Comparison of ENCODE assay signal across 8 mouse cellular contexts in genomic region chr11:75965674-75966400, GRCm38 (mm10). TPM values are rescaled to one million over a fixed set of nuclear protein-coding genes. Genes with fewer than 3 reads are reported as not detected.
A peak's percentile ranks its signal among the peaks of the same experiment; 100 is the strongest.
DNase-seq lines count a peak whose midpoint lies in the region; ATAC-seq and TF ChIP-seq lines count a peak whose summit lies in the region.

No protein-coding gene starts in this region.

- H3K4me2 ChIP-seq in heart, embryonic 11.5 days: peak overlapping the region; percentile 92
- peak overlapping the region; percentile 97 for H3K4me2 ChIP-seq in embryonic facial prominence, embryonic 15.5 days (replicated peaks)

- H3K4me3 ChIP-seq in heart, embryonic 11.5 days (ENCODE audit: low read depth, low read length): peak overlapping the region; percentile 64
- H3K4me3 ChIP-seq in C2C12 (ENCODE audit: insufficient read depth, poor library complexity, severe bottlenecking): no peak overlapping the region
- peak overlapping the region; percentile 55 for H3K4me3 ChIP-seq in embryonic facial prominence, embryonic 15.5 days (replicated peaks)
- H3K4me3 ChIP-seq in limb, embryonic 10.5 days: peak overlapping the region; percentile 63
- H3K4me3 ChIP-seq in small intestine, adult 2 months (ENCODE audit: low read depth, low read length): peak overlapping the region; percentile 86

- peak overlapping the region; percentile 67 for H3K9ac ChIP-seq in heart, embryonic 11.5 days (ENCODE audit: low read depth, low read length)
- H3K9ac ChIP-seq in embryonic facial prominence, embryonic 15.5 days: peak overlapping the region; percentile 26; the same call in 1 of the 2 replicates

- intact Hi-C loops in left cerebral cortex, postnatal 10 days (cut with DNase I): loop anchor here (2.0 to 5.0 kb wide), 2 partner anchors 53 to 184 kb away; no protein-coding TSS in a partner anchor

- H3K79me2 ChIP-seq in C2C12 (ENCODE audit: control insufficient read depth, insufficient read depth): no peaks in the 10 kb centered on the region

- no peak for TF ChIP-seq POLR2A in small intestine, adult 2 months (IDR thresholded peaks at IDR 0.05; ENCODE audit: low read depth, low read length)

- 10% methylated on average over 28 of the region's 28 CpGs for WGBS in heart, embryonic 11.5 days (ENCODE audit: insufficient replicate concordance)
- WGBS in embryonic facial prominence, embryonic 15.5 days: 9% methylated on average over 28 of the region's 28 CpGs
- WGBS in limb, embryonic 10.5 days: 4% methylated on average over 28 of the region's 28 CpGs
- WGBS in small intestine, adult 2 months: 16% methylated on average over 28 of the region's 28 CpGs

- no peaks in the 10 kb centered on the region for H3K9me3 ChIP-seq in heart, embryonic 11.5 days (replicated peaks; ENCODE audit: control insufficient read depth, low read length)
- no peaks in the 10 kb centered on the region for H3K9me3 ChIP-seq in embryonic facial prominence, embryonic 15.5 days (replicated peaks)
- no peaks in the 10 kb centered on the region for H3K9me3 ChIP-seq in limb, embryonic 10.5 days (replicated peaks)

- DNase-seq in heart, adult 8-10 months (ENCODE audit: low spot score): no peak
- peak; percentile 60 for DNase-seq in limb, embryonic 10.5 days (ENCODE audit: low spot score)
- no peak for DNase-seq in left cerebral cortex, postnatal 10 days (ENCODE audit: extremely low spot score in 1 of 2, low spot score in 2 of 2)
- no peak for DNase-seq in cerebellum, postnatal 10 days

- TF ChIP-seq CTCF in C2C12 (IDR thresholded peaks at IDR 0.05; ENCODE audit: control insufficient read depth, insufficient read depth, insufficient read length): no peak
- TF ChIP-seq CTCF in small intestine, adult 2 months (IDR thresholded peaks at IDR 0.05; ENCODE audit: extremely low read depth, insufficient read length, insufficient replicate concordance, low read depth, low read length): no peak

- H3K4me1 ChIP-seq in heart, embryonic 11.5 days (ENCODE audit: control insufficient read depth, insufficient read depth, low read length): peaks cover 13% of the 10 kb centered on the region
- H3K4me1 ChIP-seq in embryonic facial prominence, embryonic 15.5 days: peaks cover 30% of the 10 kb centered on the region
- H3K4me1 ChIP-seq in limb, embryonic 10.5 days: peaks cover 45% of the 10 kb centered on the region
- peaks cover 8% of the 10 kb centered on the region for H3K4me1 ChIP-seq in small intestine, adult 2 months (ENCODE audit: control insufficient read depth, insufficient read depth, insufficient read length, low read length)

- no peaks in the 10 kb centered on the region for H3K36me3 ChIP-seq in heart, embryonic 11.5 days (ENCODE audit: control insufficient read depth, insufficient read depth, low read length)
- no peaks in the 10 kb centered on the region for H3K36me3 ChIP-seq in C2C12 (ENCODE audit: control insufficient read depth, insufficient read depth)
- no peaks in the 10 kb centered on the region for H3K36me3 ChIP-seq in embryonic facial prominence, embryonic 15.5 days
- H3K36me3 ChIP-seq in limb, embryonic 10.5 days: no peaks in the 10 kb centered on the region
- H3K36me3 ChIP-seq in small intestine, adult 2 months (ENCODE audit: control insufficient read depth, insufficient read depth, low read length): no peaks in the 10 kb centered on the region

- H3ac ChIP-seq in C2C12 (ENCODE audit: control insufficient read depth, insufficient read length, low read depth): peak overlapping the region; percentile 42

- ATAC-seq in heart, embryonic 11.5 days (replicated peaks; ENCODE audit: insufficient number of reproducible peaks, low FRiP score, low TSS enrichment): no peak
- ATAC-seq in embryonic facial prominence, embryonic 15.5 days (ENCODE audit: insufficient number of reproducible peaks, low FRiP score, low TSS enrichment, low read depth): no peak

- no peak overlapping the region for H3K27ac ChIP-seq in heart, embryonic 11.5 days (ENCODE audit: low read depth, low read length)
- H3K27ac ChIP-seq in embryonic facial prominence, embryonic 15.5 days (replicated peaks): no peak overlapping the region; the same call in 1 of the 2 replicates
- peak overlapping the region; percentile 76; the same call in 1 of the 2 replicates for H3K27ac ChIP-seq in limb, embryonic 10.5 days
- H3K27ac ChIP-seq in small intestine, adult 2 months (ENCODE audit: insufficient read depth, low read depth, low read length): peak overlapping the region; percentile 67

- no peaks in the 10 kb centered on the region for H3K79me3 ChIP-seq in C2C12 (ENCODE audit: low read depth)

- H3K27me3 ChIP-seq in heart, embryonic 11.5 days (ENCODE audit: control insufficient read depth, insufficient read depth, low read length): peaks cover 20% of the 10 kb centered on the region; the same call in 1 of the 2 replicates
- peaks cover 29% of the 10 kb centered on the region for H3K27me3 ChIP-seq in C2C12 (ENCODE audit: control insufficient read depth, insufficient read depth, insufficient read length)
- H3K27me3 ChIP-seq in embryonic facial prominence, embryonic 15.5 days: 0 out of 2 replicates have a peak, but pooled peaks cover 15% of the 10 kb centered on the region
- H3K27me3 ChIP-seq in limb, embryonic 10.5 days (ENCODE audit: low read depth, poor library complexity, severe bottlenecking): peaks cover 59% of the 10 kb centered on the region
- H3K27me3 ChIP-seq in small intestine, adult 2 months (ENCODE audit: control insufficient read depth, insufficient read depth, low read length): no peaks in the 10 kb centered on the region

TF ChIP-seq in C2C12, 6 proteins besides CTCF, POLR2A, EP300 and RAD21:
- TF ChIP-seq USF1 (IDR thresholded peaks at IDR 0.05; ENCODE audit: low read depth) (no peak), CEBPB (IDR thresholded peaks at IDR 0.05; ENCODE audit: low read depth) (no peak), MYOD1 (IDR thresholded peaks at IDR 0.05; ENCODE audit: control insufficient read depth, insufficient read length, low read depth) (peak; percentile 57)

RNA-seq across cellular contexts. Expression of gene Rph3al, which starts 27.6 kb away (rescaled TPM):
- 4.1 and 5.1 TPM in 2 replicates for polyA plus RNA-seq in heart, embryonic 11.5 days (2014; fragmentation: Nextera tagmentation; extraction: Ambion mirVana)
- 10 to 100 TPM in 1 of 4 experiments, 1 to 10 TPM in 3; 6.8 to 13.9 (median 7.5) TPM for total RNA-seq in heart, adult 8-10 months (2022)
- 0.11 TPM for polyA plus RNA-seq in C2C12 (2012; fragmentation: generic; extraction: Trizol)
- polyA plus RNA-seq in embryonic facial prominence, embryonic 15.5 days (2015; fragmentation: Nextera tagmentation; extraction: Ambion mirVana): 2.7 and 3.6 TPM in 2 replicates
- 1.2 and 2.4 TPM in 2 replicates for polyA plus RNA-seq in limb, embryonic 10.5 days (2016; fragmentation: Nextera tagmentation; extraction: Ambion mirVana)
- 12.6 and 12.7 TPM in 2 replicates for polyA plus RNA-seq in small intestine, adult 2 months (2012; rRNA removed)
- total RNA-seq in left cerebral cortex, postnatal 10 days (2021): 1 to 10 TPM; 3.1 to 3.8 TPM

RNA-seq across cellular contexts. Expression of gene 1700016K19Rik, which starts 33.9 kb away (rescaled TPM):
- not detected in 2 replicates for polyA plus RNA-seq in heart, embryonic 11.5 days (2014; fragmentation: Nextera tagmentation; extraction: Ambion mirVana)
- not detected for total RNA-seq in heart, adult 8-10 months (2022)
- polyA plus RNA-seq in C2C12 (2012; fragmentation: generic; extraction: Trizol): not detected
- 12.7 and 19.2 TPM in 2 replicates for polyA plus RNA-seq in embryonic facial prominence, embryonic 15.5 days (2015; fragmentation: Nextera tagmentation; extraction: Ambion mirVana)
- polyA plus RNA-seq in limb, embryonic 10.5 days (2016; fragmentation: Nextera tagmentation; extraction: Ambion mirVana): 0.36 TPM in 1 of 2 replicates, not detected in the other
- polyA plus RNA-seq in small intestine, adult 2 months (2012; rRNA removed): 0.18 and 0.39 TPM in 2 replicates
- total RNA-seq in left cerebral cortex, postnatal 10 days (2021): 1 to 10 TPM; 4.5 to 6.2 TPM

Comparison
In these comparisons a context has a peak if more than half of its experiments do, and no peak if none do; other contexts are left out.
1. H3K27ac ChIP-seq: peak in limb, embryonic 10.5 days (single experiment) and small intestine, adult 2 months (single experiment); none in heart, embryonic 11.5 days (single experiment) and embryonic facial prominence, embryonic 15.5 days (single experiment).